Mouse (Mus musculus) cerebellum, postnatal 25 days (tissue): ENCODE results near the gene Prpf40a.

Experiments
- DNase-seq, 2 experiments: peaks; one replicate each; pipeline ENCODE4 v3.0.0; 2021; ENCODE audit warnings: mixed read lengths in 2 of 2

Prpf40a gene

GRCm38 (mm10) chr2:53105408-53105807 lies 85.7 kb downstream of the Prpf40a start:
- DNase-seq: no peak

- DNase-seq: no peak
These were observed 88.2 kb downstream of the Prpf40a start for GRCm38 (mm10) chr2:53102901-53103300.

GRCm38 (mm10) chr2:53101885-53102740 lies 89.0 kb downstream of the Prpf40a start:
- DNase-seq: no peak

GRCm38 (mm10) chr2:53100093-53100492 lies 91.0 kb downstream of the Prpf40a start:
- no peak for DNase-seq

- no peak for DNase-seq
These were observed 95.6 kb downstream of the Prpf40a start for GRCm38 (mm10) chr2:53095489-53095888.

- no peak for DNase-seq
These were observed 96.1 kb downstream of the Prpf40a start for GRCm38 (mm10) chr2:53095031-53095430.

- no peak for DNase-seq
These were observed 102.3 kb downstream of the Prpf40a start for GRCm38 (mm10) chr2:53088744-53089143.

- peak; percentile 62 to 79 for DNase-seq
These were observed 105.4 kb downstream of the Prpf40a start for GRCm38 (mm10) chr2:53085617-53086202.
